Mouse (Mus musculus) gastrocnemius, adult 18-20 months (tissue): Measurements from ENCODE around the gene Barx1. TPM values are rescaled to one million over a fixed set of nuclear protein-coding genes. Genes with fewer than 3 reads are reported as not detected.

Experiments used
- DNase-seq: peaks from one replicate; pipeline ENCODE4 v3.0.0; 2021; ENCODE audit warnings: low spot score
- long read RNA-seq, 2 experiments: library from polyadenylated mRNA; stranded (forward); transcript quantifications; one replicate each; pipeline ENCODE4 v2.0.0; 2021
- total RNA-seq, 2 experiments: library from RNA; stranded (reverse); gene quantifications; 2 replicates each; pipeline ENCODE4 v1.2.3; 2021

Gene Barx1
- total RNA-seq = not detected
- long read RNA-seq, experiment 1 = 0 reads
- long read RNA-seq, experiment 2 = 0 reads

GRCm38 (mm10) chr13:48662431-48663143, at the start of gene Barx1:
Gene Barx1 (plus strand): TSS chr13:48662998.
- no peak for DNase-seq

- DNase-seq = no peak
Observed at GRCm38 (mm10) chr13:48614525-48614924, 48.3 kb upstream of the Barx1 start.

- no peak for DNase-seq
Observed at GRCm38 (mm10) chr13:48617774-48618173, 45.0 kb upstream of the Barx1 start.

DNA sequence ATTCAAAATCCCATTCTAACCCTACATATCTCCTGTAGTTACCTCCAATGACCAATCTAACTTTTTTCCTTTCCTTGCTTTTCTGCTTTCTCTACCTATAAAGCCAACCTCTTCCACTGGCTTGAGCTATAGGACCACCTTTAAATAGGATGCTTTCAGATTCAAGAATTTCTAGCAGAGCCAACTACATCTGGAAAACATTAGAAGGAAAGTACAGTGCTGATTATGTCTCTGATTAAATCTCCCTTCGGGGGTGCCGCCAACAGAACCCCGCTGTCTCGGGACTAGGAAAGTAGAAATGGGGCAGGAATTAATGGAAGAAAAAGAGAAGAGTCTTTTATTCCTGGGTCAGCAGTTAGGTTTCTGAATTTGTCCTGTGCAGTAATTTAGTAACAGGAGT, 43.9 kb upstream of the Barx1 start:
- DNase-seq = no peak

DNA sequence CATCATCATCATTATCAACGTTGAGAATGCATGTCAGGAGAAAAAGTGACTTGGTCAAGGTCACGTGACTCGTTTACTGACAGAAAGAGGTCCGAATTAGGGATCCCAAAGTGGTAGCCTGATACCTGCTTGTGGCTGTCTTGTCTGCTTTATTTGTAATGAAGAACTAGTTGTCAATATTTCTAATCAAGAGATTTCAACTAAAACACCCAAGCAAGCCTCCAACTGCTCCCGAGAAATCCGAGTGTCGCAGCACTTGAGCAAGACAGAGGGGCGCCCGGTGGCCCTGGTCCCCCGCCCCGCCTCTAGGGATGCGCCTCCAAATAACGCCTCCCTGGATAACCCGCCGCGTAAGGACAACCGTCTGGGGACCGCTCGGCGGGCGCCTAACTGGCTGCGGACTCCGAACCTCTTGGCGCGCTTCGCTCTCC, 37.8 kb upstream of the Barx1 start:
- DNase-seq = peak; percentile 1

GRCm38 (mm10) chr13:48625433-48626184, 37.2 kb upstream of the Barx1 start, which contains the start of gene Ptpdc1:
Gene Ptpdc1 (minus strand): TSS chr13:48625664.
- DNase-seq = peak; percentile 97

DNA sequence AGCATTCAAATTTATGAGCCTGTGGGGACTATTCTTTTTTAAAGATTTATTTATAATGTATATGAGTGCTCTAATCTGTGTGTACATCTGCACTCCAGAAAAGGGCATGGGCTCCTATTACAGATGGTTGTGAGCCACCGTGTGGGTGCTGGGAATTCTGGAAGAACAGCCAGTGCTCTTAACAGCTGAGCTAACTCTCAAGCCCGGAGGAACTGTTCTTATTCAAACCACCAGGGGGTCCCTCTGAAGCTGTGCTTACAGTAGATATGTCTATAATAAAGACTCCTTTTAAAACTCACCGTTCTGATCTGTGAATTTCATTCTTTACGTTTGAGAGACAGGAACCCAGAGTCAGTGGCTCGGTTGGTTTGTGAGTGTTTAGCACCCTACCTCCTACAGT, 31.1 kb upstream of the Barx1 start:
- no peak for DNase-seq

GRCm38 (mm10) chr13:48637706-48638105, 25.1 kb upstream of the Barx1 start:
- no peak for DNase-seq

GRCm38 (mm10) chr13:48639570-48639969, 23.2 kb upstream of the Barx1 start:
- peak; percentile 68 for DNase-seq

DNA sequence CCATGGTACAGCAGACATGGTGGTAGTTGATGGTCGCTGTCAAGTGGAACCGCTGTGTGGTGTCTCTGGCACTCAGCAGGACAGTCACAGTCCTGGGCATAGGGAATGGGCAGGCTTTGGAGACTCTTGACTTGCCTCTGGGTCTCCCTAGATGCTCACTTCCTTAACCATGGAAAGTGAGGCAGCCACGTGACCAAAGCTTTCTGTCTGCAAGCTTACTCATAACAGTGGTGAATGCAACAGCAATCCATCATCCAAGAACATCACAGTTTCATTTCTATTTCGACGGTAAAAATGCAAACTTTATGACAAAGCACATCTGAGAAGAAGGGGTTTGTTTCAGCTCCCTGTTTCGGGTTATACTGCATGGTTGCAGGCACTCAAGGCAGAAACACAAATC, 19.7 kb upstream of the Barx1 start:
- no peak for DNase-seq

- DNase-seq = no peak
Observed at GRCm38 (mm10) chr13:48643991-48644390, 18.8 kb upstream of the Barx1 start.

- DNase-seq = no peak
Observed at GRCm38 (mm10) chr13:48646696-48647095, 16.1 kb upstream of the Barx1 start.

- no peak for DNase-seq
Observed at GRCm38 (mm10) chr13:48650615-48651014, 12.2 kb upstream of the Barx1 start.

DNA sequence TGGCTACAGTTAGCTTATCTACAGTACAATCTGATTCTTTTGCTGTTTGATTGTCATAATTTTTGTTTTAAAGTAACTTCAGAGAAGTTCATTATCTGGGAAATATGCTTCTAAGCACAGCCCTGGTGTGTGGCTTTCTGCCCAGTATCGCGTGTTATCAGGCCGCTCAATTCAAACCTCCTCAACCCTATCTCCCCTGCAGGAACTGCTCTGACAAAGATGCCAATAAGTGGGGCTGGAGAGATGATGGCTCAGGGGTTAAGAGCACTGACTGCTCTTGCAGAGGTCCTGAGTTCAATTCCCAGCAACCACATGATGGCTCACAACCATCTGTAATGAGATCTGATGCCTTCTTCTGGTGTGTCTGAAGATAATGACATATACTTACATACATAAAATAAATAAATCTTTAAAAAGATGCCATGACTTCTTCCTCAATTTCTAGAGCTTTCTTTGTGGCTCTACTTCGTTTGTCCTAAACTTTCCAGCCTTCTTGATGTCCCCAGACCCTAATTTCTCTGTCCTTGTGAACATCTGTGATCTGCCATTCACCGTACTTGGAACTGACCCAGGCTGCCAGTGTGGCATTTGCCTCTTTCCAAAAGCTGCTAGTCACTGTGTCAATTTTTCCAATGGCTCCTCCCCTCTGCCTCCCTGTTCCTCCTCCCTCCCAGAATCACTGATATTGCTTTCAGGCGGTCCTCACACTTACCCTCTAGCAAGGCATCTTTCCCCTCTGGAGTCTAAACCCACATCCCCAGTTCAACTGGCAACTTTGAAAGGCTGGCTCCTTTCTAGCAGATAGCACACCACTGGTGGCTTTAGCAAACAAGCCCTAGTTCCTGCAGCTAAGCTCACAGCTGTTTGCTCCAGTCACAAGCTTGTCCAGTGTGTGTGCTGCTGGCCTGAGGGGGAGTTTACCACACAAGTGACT, 11.4 kb upstream of the Barx1 start:
- no peak for DNase-seq

GRCm38 (mm10) chr13:48653788-48654770, 8.7 kb upstream of the Barx1 start:
- peak; percentile 65 for DNase-seq

- DNase-seq = peak; percentile 74
Observed at GRCm38 (mm10) chr13:48655637-48656036, 7.2 kb upstream of the Barx1 start.

DNA sequence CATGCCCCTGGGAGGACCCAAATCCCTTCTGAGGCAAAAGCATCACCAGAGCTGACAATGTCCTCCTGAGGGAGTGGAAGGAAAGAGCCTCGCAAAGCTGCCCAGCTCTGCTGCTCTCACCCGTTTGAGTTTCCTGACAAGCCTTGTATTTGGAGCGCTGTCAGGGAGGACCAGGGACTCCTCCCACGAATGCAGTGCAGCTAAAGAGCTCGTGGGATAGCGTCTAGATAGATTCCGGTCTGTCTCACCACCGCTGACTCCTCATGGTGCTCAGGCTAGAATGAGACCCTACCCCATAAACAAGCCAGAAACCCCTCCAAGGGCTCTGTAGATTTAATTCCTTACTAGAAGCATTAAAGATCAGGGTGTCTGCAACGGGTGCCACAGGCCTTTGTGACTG, 5.0 kb upstream of the Barx1 start:
- DNase-seq = no peak

GRCm38 (mm10) chr13:48658588-48659253, 4.1 kb upstream of the Barx1 start:
- no peak for DNase-seq

GRCm38 (mm10) chr13:48659254-48660220, 3.3 kb upstream of the Barx1 start:
- DNase-seq = no peak
